Mouse (Mus musculus): ENCODE measurements around the gene Fbxo30.
"Not testable (repeated sequence)": the region's sequence is repeated elsewhere in the genome, so short reads cannot be mapped to it uniquely, and the experiment has no call there.

- not testable (repeated sequence) for TF ChIP-seq CTCF (IDR thresholded peaks at IDR 0.05; ENCODE audit: control insufficient read depth, insufficient read depth, insufficient replicate concordance, low read depth, low read length); POLR2A (IDR thresholded peaks at IDR 0.05; ENCODE audit: control insufficient read depth, low read depth, low read length)
Observed at GRCm38 (mm10) chr10:11262292-11262691, 18.8 kb upstream of the Fbxo30 start.
